24 mouse cellular contexts compared by ENCODE assay signal in genomic region chr10:85527722-85528121, GRCm38 (mm10).
DNase-seq lines count a peak whose midpoint lies in the region; ATAC-seq lines count a peak whose summit lies in the region.
"Had no signal": no experiment of that assay in that cellular context is flagged by ENCODE, and none has a peak within 500 bp of the region (broad histone marks: within the 10 kb centered on the region; RNA-seq: fewer than 3 reads in every experiment).

No protein-coding gene starts in this region.

- DNase-seq in adrenal gland, postnatal 25 days = peak; percentile 26
- no peak for DNase-seq in adrenal gland, postnatal 4 days (ENCODE audit: low spot score in 2 of 2)
- DNase-seq in midbrain, embryonic 11.5 days (ENCODE audit: low spot score, missing footprints) = peak; percentile 28
- DNase-seq in ES-CJ7 (ENCODE audit: low read depth, low spot score) = peak; percentile 69
- no peak for DNase-seq in spleen, adult 18-20 months
- DNase-seq: adrenal gland, adult 2 months; adrenal gland, postnatal 36 days; cerebellum, adult 11 months; cerebellum, adult 9-10 months; cerebellum, postnatal 36 days; forebrain, postnatal 0 days; gastrocnemius, adult 2 months; gastrocnemius, postnatal 25 days; heart, postnatal 4 days; kidney, adult 11 months had no signal

- H3K36me3 ChIP-seq in midbrain, embryonic 11.5 days (ENCODE audit: control insufficient read depth, insufficient read depth, low read length) = no peaks in the 10 kb centered on the region
- H3K36me3 ChIP-seq in midbrain, embryonic 13.5 days = no peaks in the 10 kb centered on the region
- H3K36me3 ChIP-seq in forebrain, embryonic 16.5 days (ENCODE audit: control insufficient read depth, insufficient read depth) = no peaks in the 10 kb centered on the region
- H3K36me3 ChIP-seq: embryonic facial prominence, embryonic 13.5 days; forebrain, embryonic 12.5 days; heart, embryonic 13.5 days; hindbrain, embryonic 12.5 days had no signal

- no peaks in the 10 kb centered on the region for H3K27me3 ChIP-seq in midbrain, embryonic 11.5 days (ENCODE audit: control insufficient read depth, insufficient read depth, low read length)
- 0 out of 2 replicates have a peak, but pooled peaks cover 4% of the 10 kb centered on the region for H3K27me3 ChIP-seq in midbrain, embryonic 13.5 days
- H3K27me3 ChIP-seq in forebrain, embryonic 16.5 days (replicated peaks; ENCODE audit: control insufficient read depth, insufficient read depth, low read length) = no peaks in the 10 kb centered on the region
- H3K27me3 ChIP-seq: CH12.LX; embryonic facial prominence, embryonic 13.5 days; forebrain, embryonic 12.5 days; hindbrain, embryonic 12.5 days had no signal

- WGBS in midbrain, embryonic 11.5 days = 72% methylated on average over 4 of the region's 4 CpGs
- 65% methylated on average over 4 of the region's 4 CpGs for WGBS in midbrain, embryonic 13.5 days
- 40% methylated on average over 4 of the region's 4 CpGs for WGBS in forebrain, embryonic 16.5 days

- no peak overlapping the region for H3K4me3 ChIP-seq in midbrain, embryonic 11.5 days (ENCODE audit: low read depth, low read length)
- H3K4me3 ChIP-seq in midbrain, embryonic 13.5 days (replicated peaks) = no peak overlapping the region
- H3K4me3 ChIP-seq in forebrain, embryonic 16.5 days (replicated peaks; ENCODE audit: low read length) = no peak overlapping the region
- H3K4me3 ChIP-seq: embryonic facial prominence, embryonic 13.5 days; forebrain, embryonic 12.5 days; gastrocnemius, adult 2 months; heart, embryonic 13.5 days; hindbrain, embryonic 12.5 days had no signal

- no peaks in the 10 kb centered on the region for H3K9me3 ChIP-seq in midbrain, embryonic 11.5 days (ENCODE audit: control insufficient read depth, low read length)
- H3K9me3 ChIP-seq in midbrain, embryonic 13.5 days = no peaks in the 10 kb centered on the region
- no peaks in the 10 kb centered on the region for H3K9me3 ChIP-seq in forebrain, embryonic 16.5 days (ENCODE audit: control insufficient read depth, low read length)
- H3K9me3 ChIP-seq: embryonic facial prominence, embryonic 13.5 days; forebrain, embryonic 12.5 days; heart, embryonic 13.5 days; hindbrain, embryonic 12.5 days had no signal

- H3K4me2 ChIP-seq in midbrain, embryonic 11.5 days = no peak overlapping the region
- H3K4me2 ChIP-seq in midbrain, embryonic 13.5 days (replicated peaks) = no peak overlapping the region
- no peak overlapping the region for H3K4me2 ChIP-seq in forebrain, embryonic 16.5 days (ENCODE audit: low read length)
- H3K4me2 ChIP-seq: embryonic facial prominence, embryonic 13.5 days; forebrain, embryonic 12.5 days; heart, embryonic 13.5 days; hindbrain, embryonic 12.5 days had no signal

- no peak overlapping the region for H3K27ac ChIP-seq in midbrain, embryonic 11.5 days (ENCODE audit: low read depth, low read length)
- no peak overlapping the region for H3K27ac ChIP-seq in midbrain, embryonic 13.5 days
- no peak overlapping the region for H3K27ac ChIP-seq in forebrain, embryonic 16.5 days (ENCODE audit: low read length)
- H3K27ac ChIP-seq: embryonic facial prominence, embryonic 13.5 days; forebrain, embryonic 12.5 days; gastrocnemius, adult 2 months; heart, embryonic 13.5 days; hindbrain, embryonic 12.5 days had no signal

- no peak overlapping the region for H3K9ac ChIP-seq in midbrain, embryonic 11.5 days (ENCODE audit: low read length)
- no peak overlapping the region for H3K9ac ChIP-seq in midbrain, embryonic 13.5 days (replicated peaks)
- no peak overlapping the region for H3K9ac ChIP-seq in forebrain, embryonic 16.5 days (replicated peaks; ENCODE audit: low read depth, low read length)
- H3K9ac ChIP-seq: embryonic facial prominence, embryonic 13.5 days; forebrain, embryonic 12.5 days; forebrain, postnatal 0 days; heart, embryonic 13.5 days; hindbrain, embryonic 12.5 days had no signal

- peaks cover 2% of the 10 kb centered on the region; the same call in 1 of the 2 replicates for H3K4me1 ChIP-seq in midbrain, embryonic 11.5 days (ENCODE audit: control insufficient read depth, insufficient read depth, low read length)
- H3K4me1 ChIP-seq in midbrain, embryonic 13.5 days (replicated peaks) = peaks cover 28% of the 10 kb centered on the region
- H3K4me1 ChIP-seq in forebrain, embryonic 16.5 days (replicated peaks; ENCODE audit: control insufficient read depth, insufficient read depth, low read length) = peaks cover 13% of the 10 kb centered on the region

- no peak for ATAC-seq in midbrain, embryonic 11.5 days (ENCODE audit: low FRiP score)
- ATAC-seq in midbrain, embryonic 13.5 days = no peak
- no peak for ATAC-seq in forebrain, embryonic 16.5 days
- ATAC-seq: forebrain, postnatal 0 days; hindbrain, embryonic 16.5 days; inflammation-experienced regulatory T-cells, adult 6 months had no signal

Comparison
In these comparisons a context has a peak if more than half of its experiments do, and no peak if none do; other contexts are left out.
1. DNase-seq: peak in adrenal gland, postnatal 25 days (single experiment), midbrain, embryonic 11.5 days (single experiment) and ES-CJ7 (single experiment); none in adrenal gland, postnatal 4 days (0 of 2) and spleen, adult 18-20 months (0 of 2).